Mouse (Mus musculus): Measurements from ENCODE around the gene Ift52.
"Not testable (repeated sequence)": the region's sequence is repeated elsewhere in the genome, so short reads cannot be mapped to it uniquely, and the experiment has no call there.

Gene Ift52

GRCm38 (mm10) chr2:163031757-163032156 lies 14.6 kb downstream of the Ift52 start:
- DNase-seq: no peak

DNA sequence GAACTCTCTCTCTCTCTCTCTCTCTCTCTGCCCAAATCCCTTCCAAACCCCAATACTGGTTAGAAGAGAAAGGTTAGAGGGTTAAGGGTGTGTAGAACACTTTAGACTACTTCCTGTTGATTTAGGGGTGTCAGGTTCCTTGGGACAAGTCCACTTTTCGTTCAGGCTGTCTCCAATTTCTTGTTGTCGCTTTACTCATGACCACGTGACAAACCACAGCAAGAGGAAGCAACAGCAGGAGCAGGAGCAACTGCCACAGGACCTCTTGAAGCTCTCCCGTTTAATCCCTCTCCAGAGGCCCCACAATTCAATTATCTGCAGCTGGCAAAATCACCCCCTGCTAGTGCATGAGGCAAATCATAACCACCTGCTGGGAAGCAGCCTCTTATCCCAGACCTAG lies 15.5 kb downstream of the Ift52 start:
- DNase-seq: no peak

GRCm38 (mm10) chr2:163039940-163040339 lies 22.8 kb downstream of the Ift52 start:
- DNase-seq: no peak

DNA sequence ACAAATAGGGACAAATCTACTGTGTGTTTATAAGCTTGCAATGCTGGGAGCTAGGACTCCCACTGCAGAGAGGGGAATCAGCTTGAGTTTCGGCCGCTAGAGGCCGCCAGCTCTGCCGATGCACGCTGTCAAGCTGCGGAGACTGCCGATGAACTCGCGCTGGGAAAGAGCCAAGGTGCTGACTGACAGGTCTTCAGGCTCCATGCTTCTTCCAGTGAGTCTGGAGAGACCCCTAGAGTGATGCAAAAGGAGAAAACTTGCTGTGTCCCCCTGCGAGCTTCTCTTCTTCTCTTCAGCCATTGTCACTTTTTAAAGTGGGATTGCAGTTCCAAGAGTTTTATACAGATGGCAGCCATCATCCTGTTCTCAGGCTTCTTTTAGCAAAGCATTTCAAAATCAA lies 31.0 kb downstream of the Ift52 start:
- DNase-seq: peak; percentile 86

DNA sequence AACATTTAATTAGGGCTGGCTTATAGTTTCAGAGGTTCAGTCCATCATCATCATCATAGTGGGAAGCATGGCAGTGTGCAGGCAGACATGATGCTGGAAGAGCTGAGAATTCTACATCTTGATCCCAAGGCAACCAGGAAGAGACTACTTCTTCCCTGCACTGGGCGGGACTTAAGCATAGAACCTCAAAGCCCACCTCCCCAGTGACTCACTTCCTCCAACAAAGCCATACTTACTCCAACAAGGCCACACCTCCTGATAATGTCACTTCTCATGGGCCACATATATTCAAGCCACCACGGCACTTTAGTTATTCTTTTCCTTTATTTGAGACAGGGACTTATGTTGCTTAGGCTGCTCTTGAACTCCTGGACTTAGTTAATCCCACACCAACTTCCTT lies 32.0 kb downstream of the Ift52 start:
- DNase-seq: no peak

DNA sequence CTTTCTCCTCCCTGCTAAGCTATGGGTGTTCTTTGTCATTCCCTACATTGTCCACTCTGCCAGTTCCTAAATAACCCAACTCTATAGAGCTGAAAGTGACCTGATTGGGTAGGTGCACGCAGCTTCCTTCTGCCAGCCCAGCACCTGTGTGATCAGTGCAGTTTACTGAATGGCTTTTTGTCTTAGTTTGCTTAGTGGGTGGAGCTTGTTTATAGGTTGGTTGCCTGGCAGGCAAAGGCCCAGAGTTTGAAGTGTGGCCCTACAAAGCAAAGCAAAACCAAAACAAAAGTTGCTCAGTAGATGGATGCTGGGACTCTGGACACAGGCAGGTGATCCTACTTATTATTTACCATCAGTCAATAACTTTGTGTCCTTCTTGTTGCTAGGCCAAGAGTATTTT lies 34.5 kb downstream of the Ift52 start:
- DNase-seq: no peak

DNA sequence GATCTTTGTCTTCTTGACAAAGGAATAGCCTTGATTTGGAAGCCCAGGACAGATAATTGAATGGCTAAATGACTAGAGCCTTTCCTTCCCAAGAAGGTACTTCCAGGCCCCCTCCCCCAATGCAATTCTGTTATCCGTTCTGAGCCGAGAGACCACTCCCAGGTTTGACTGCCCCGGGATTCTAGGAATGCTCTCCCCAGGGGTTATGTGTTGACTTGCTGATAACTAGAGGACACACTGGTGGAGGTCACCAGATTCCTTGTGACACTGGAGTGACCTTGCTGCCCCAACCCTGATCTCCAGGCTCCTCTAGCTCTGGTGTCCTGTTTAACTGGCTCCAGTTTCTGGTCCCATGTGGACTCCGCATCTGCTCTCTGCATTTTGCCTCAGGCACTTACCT lies 34.9 kb downstream of the Ift52 start:
- no peak for DNase-seq

DNA sequence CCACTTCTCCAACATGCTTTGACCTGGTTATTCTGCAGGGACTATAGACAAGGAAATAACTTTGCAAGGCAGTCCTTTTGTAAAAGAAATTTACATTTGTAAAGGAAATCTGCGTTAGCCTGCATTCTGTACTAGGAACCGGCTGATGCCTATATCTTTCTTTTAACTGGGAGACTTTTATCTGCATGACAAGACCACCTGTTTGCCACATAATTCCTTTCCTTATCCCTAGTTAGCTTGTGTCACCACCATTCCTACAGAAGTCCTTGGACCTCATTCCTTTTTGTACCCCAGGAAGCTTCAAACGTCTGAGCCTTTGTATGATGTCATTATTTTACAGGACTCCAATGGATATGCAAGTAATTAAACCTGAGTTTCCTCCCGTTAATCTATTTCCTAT lies 35.7 kb downstream of the Ift52 start:
- DNase-seq: no peak

GRCm38 (mm10) chr2:163054335-163054840 lies 37.2 kb downstream of the Ift52 start, which contains the start of gene Mybl2:
TSS of gene Mybl2 (plus strand) at chr2:163054687.
- DNase-seq: peak; percentile 97

- DNase-seq: peak; percentile 43
These were observed 37.8 kb downstream of the Ift52 start for GRCm38 (mm10) chr2:163054891-163055494.

GRCm38 (mm10) chr2:163055715-163056114 lies 38.6 kb downstream of the Ift52 start:
- no peak for DNase-seq

DNA sequence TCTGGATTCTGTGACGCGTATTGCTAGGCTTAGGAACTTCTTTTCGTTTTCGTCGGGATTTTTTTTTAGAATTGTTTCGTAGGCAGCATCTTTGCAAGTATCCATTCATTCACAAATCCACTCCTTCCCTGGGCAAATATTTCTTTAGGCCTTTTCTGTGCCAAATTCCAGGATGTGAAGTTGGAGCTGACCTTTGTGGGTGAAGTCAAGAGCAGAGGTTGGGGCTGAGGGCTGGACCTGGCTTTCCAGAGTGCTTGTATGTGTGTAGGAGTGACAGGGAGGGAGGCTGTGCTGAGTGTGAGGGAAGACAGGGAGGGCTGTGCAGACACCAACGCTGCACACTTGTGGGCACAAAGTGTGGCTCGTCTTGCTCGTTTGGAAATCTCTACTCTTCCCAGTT lies 39.4 kb downstream of the Ift52 start:
- no peak for DNase-seq

DNA sequence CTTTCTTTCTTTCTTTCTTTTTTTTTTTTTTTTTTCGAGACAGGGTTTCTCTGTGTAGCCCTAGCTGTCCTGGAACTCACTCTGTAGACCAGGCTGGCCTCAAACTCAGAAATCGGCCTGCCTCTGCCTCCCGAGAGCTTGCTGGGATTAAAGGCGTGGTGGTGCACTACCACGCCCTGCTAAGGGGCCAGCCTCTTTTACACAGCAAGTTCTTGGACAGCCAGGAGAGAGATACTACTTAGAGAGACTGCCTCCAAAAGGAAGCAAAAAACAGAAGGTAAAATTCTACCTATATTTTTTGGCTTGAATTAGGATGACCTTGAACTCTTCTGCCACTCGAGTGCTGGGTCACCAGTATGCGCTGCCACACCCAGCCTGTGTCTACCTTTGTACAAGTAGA lies 41.8 kb downstream of the Ift52 start:
- DNase-seq: not testable (repeated sequence)

GRCm38 (mm10) chr2:163060630-163061029 lies 43.5 kb downstream of the Ift52 start:
- DNase-seq: no peak

GRCm38 (mm10) chr2:163061203-163062118 lies 44.3 kb downstream of the Ift52 start:
- DNase-seq: no peak

DNA sequence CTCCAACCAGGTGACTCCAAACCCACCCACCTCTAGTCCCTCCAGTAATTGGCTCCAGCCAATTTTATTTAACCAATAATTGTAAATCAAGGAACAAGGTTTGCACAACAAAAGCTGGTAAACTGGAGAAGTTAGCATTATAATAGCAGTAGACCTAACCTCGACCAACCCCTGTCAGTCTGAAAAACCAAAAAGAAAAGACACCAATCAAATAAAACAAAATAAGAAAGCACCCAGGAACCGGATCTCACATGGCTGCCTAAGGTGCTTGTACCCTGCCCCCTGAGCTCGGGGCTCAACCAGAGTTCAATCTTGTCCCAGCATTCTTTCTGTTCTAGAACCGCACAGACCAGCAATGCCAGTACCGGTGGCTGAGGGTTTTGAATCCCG lies 45.0 kb downstream of the Ift52 start:
- no peak for DNase-seq

DNA sequence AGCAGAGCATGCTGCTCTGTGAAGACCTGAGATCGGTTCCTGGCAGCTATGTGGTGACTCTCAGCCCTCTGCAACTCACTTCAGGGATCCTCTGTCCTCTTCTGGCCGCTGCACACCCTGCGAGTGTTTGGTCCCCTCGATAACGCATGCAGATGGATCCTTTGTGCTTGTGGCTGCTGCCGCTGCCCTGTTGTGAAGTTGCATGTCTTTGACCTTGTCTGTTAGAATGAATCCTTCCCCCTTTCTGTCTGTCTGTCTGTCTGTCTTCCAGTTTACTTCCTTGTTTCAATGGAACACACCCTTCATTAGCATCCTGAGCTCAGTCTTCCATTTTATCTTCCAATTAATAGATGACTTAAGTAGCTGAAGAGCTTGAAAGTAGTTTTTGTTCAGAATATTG lies 49.2 kb downstream of the Ift52 start:
- no peak for DNase-seq

- no peak for DNase-seq
These were observed 50.1 kb downstream of the Ift52 start for GRCm38 (mm10) chr2:163067233-163067632.

DNA sequence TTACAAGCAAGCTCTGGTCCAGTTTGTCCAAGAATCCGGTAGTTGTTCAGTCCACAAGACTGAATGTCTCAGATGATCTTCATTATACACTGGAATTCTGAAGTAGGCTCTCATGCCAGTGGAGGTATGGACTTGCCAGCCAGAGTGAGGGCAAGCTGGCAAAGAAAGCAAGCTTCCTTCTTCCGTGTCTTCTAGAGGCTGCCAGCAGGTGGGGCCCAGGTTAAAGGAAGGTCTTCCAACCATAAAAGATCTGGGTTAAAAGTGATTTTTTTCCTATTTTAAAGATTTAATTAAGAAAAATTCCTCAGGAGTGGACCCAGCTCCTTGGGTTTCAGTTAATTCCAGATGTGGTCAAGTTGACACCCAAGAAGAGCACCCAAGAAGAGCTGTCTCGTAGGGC lies 53.1 kb downstream of the Ift52 start:
- peak; percentile 36 for DNase-seq

DNA sequence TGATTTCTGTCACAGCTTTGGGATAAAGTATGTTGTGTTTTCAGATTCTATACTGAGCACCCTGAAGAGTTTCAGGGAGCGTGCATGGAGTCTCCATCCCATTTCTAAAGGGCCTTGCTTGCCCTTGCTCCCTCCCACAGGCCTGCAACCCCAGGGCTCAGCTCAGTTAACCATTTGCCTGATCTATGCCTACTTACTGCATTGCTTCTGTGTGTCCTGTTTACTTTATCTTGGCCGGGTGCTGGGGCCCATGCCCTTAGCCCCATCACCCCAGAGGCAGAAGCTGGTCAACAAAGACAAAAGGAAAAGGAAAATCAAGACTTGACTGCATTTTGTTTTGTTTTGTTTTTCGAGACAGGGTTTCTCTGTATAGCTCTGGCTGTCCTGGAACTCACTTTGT lies 54.4 kb downstream of the Ift52 start:
- DNase-seq: no peak

- no peak for DNase-seq
These were observed 56.0 kb downstream of the Ift52 start for GRCm38 (mm10) chr2:163073023-163073757.

DNA sequence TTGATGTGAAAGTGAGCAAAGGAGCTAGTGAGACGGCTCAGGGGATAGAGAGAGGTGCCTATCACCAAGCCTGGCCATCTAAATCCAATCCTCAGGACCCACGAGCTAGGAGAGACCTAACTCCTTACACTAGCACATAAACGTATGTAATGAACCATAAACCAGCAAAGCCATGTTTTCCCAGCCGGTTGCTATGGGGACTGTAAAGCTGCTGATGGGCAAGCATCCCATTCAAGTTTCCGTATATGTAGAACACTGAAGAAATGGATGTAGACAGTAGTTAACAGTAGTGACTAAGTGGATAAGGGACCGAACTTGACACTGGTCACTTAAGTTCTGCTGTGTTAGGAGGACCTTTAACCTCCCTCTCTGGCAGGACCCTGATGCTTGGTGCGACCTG lies 56.9 kb downstream of the Ift52 start:
- DNase-seq: no peak

GRCm38 (mm10) chr2:163074808-163075207 lies 57.7 kb downstream of the Ift52 start:
- DNase-seq: no peak

DNA sequence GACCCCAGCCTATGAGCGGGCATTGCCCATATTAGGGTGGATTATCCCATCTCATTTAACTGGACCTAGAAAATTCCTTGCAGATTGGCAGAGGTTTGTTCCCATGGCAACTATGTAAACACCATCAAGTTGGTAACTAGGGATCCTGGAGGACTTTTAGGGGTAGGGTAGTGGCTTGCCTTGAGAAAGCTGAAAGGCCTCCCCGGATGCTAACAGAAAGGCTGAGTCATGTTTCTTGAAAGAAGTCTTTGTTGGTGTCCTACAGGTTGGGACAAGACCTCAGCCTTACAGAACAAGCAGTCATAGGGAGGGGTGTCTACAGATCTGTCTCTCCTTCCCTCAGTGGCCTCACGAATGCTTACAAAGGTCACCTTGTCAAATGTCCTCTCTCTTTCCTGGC lies 58.1 kb downstream of the Ift52 start:
- DNase-seq: no peak
